Mouse (Mus musculus) bone marrow macrophage, adult 2 months (primary cell): ENCODE measurements around the gene Usp29.

Experiments
- CTCF ChIP-seq: IDR thresholded peaks from 2 replicates; pipeline ENCODE4 v1.5.1; 2012; ENCODE audit warnings: low read depth, mild to moderate bottlenecking, low read length, moderate library complexity
- POLR2A ChIP-seq: IDR thresholded peaks from 2 replicates; pipeline ENCODE4 v1.6.1; 2012; ENCODE audit warnings: mild to moderate bottlenecking, low read depth, low read length, borderline replicate concordance

DNA sequence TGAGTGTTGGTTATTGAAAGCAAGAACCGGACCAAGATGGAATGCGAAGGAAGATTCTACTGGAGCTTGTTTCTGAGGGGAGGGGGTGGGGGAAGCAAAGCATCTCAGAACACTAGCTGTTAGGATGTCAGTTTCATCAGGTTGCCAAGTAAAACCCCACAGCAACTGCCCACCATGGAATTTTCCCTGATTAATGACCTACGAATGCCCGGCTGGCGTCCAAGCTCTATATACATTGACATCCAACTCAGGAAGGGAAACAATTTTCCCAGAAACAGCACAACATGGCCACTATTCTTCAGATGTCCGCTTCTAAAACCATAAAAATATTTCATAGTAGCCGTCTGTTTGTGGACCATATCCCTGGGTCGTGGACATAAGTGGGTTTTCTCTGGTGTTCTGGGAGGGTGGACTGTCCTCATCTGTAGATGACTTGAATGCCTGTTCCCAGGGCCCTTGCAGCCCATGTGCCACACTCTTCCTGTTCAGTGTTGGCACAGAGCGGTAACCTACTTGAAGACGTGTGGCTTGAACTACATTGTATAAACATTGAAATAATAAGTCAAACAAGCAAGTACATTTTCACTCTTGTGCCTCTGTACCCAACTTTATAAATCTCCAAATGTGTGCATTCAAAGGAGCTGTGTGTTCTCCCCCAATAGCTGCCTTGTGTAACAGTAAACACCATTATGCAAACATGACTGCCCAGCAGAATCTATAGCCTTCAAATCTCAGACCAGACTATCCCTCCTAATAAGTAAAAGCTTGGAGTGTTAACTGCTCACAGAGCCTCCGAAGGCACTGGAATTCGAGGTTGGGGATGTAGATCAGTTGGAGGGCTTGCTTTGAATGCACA is 70.4 kb downstream of the Usp29 start:
- TF ChIP-seq POLR2A (no peak), CTCF (no peak)
